16 mouse cellular contexts compared by ENCODE assay signal in the genomic region with DNA sequence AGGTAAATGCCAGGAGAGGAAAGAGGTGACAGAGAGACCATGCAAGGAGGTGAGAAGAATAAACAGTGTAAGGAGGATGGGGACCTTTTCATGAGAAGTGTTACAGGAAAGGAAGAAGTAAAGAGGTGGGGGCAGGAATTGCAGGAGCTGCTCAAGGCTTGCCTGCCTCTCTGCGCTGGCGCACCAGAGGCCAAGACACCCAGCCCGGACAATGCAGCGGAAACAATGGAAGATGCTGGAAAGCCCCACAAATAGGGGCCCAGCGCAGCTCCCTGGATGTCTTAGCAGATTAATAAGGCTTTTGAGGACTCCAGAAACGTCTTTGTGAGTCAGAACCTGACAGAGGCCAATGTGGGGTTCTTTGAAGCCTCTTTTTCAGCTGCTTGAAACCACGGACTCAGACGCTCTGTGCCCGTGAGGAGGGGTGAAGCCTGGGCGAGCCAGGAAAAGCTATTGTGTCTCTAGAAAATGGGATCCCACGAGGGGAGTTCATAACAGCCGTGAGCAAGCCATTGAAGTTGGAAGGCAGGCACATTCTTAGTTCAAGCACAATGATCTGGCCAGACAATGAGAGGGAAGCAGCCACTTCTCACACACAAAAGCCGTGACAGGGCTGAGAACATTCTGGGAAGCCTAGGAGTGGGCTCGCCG.
DNase-seq lines count a peak whose midpoint lies in the region; ATAC-seq lines count a peak whose summit lies in the region.
"Had no signal": no experiment of that assay in that cellular context is flagged by ENCODE, and none has a peak within 500 bp of the region (broad histone marks: within the 10 kb centered on the region; RNA-seq: fewer than 3 reads in every experiment).

No protein-coding gene starts in this region.

- H3K4me2 ChIP-seq in embryonic facial prominence, embryonic 14.5 days (ENCODE audit: low read depth, low read length) = no peak overlapping the region
- H3K4me2 ChIP-seq in hindbrain, embryonic 13.5 days = 0 out of 2 replicates have a peak overlapping the region, but pooled peaks have one; percentile 13
- no peak overlapping the region; the same call in 1 of the 2 replicates for H3K4me2 ChIP-seq in midbrain, embryonic 16.5 days (ENCODE audit: low read length)
- H3K4me2 ChIP-seq: heart, embryonic 15.5 days; intestine, embryonic 15.5 days; liver, embryonic 11.5 days had no signal

- H3K4me3 ChIP-seq in embryonic facial prominence, embryonic 14.5 days (ENCODE audit: low read depth, low read length) = no peak overlapping the region
- no peak overlapping the region for H3K4me3 ChIP-seq in hindbrain, embryonic 13.5 days
- no peak overlapping the region for H3K4me3 ChIP-seq in midbrain, embryonic 16.5 days (ENCODE audit: low read depth, low read length)
- H3K4me3 ChIP-seq: heart, embryonic 15.5 days; intestine, embryonic 15.5 days; left cerebral cortex, adult 2 months had no signal

- H3K9ac ChIP-seq in embryonic facial prominence, embryonic 14.5 days (ENCODE audit: low read depth, low read length) = no peak overlapping the region
- H3K9ac ChIP-seq in hindbrain, embryonic 13.5 days = peak overlapping the region; percentile 60
- no peak overlapping the region for H3K9ac ChIP-seq in midbrain, embryonic 16.5 days (ENCODE audit: low read depth, low read length)
- H3K9ac ChIP-seq: heart, embryonic 15.5 days; intestine, embryonic 15.5 days had no signal

- DNase-seq in R1 (ENCODE audit: low read depth, low spot score) = peak; percentile 55
- peak; percentile 27 for DNase-seq in embryonic facial prominence, embryonic 14.5 days (ENCODE audit: low spot score)
- DNase-seq in cerebellum, postnatal 36 days = no peak
- DNase-seq in spleen, postnatal 14 days (ENCODE audit: low spot score in 2 of 2) = no peak
- DNase-seq in thymus, postnatal 0 days (ENCODE audit: low spot score) = no peak
- DNase-seq: adrenal gland, postnatal 36 days; cerebellum, adult 2 months; kidney, postnatal 36 days had no signal

- no peaks in the 10 kb centered on the region for H3K27me3 ChIP-seq in embryonic facial prominence, embryonic 14.5 days (replicated peaks; ENCODE audit: control insufficient read depth, insufficient read depth, low read length)
- 0 out of 2 replicates have a peak, but pooled peaks cover 6% of the 10 kb centered on the region for H3K27me3 ChIP-seq in hindbrain, embryonic 13.5 days
- H3K27me3 ChIP-seq in midbrain, embryonic 16.5 days (ENCODE audit: control insufficient read depth, insufficient read depth, low read depth, low read length) = no peaks in the 10 kb centered on the region
- H3K27me3 ChIP-seq: intestine, embryonic 15.5 days had no signal

- H3K36me3 ChIP-seq in embryonic facial prominence, embryonic 14.5 days (ENCODE audit: control insufficient read depth, insufficient read depth, low read length) = no peaks in the 10 kb centered on the region
- no peaks in the 10 kb centered on the region for H3K36me3 ChIP-seq in hindbrain, embryonic 13.5 days
- H3K36me3 ChIP-seq in midbrain, embryonic 16.5 days (ENCODE audit: control insufficient read depth, insufficient read depth, low read length) = no peaks in the 10 kb centered on the region
- H3K36me3 ChIP-seq: heart, embryonic 15.5 days; intestine, embryonic 15.5 days had no signal

- peak; percentile 33; the same call in 1 of the 2 replicates for ATAC-seq in embryonic facial prominence, embryonic 14.5 days (ENCODE audit: low read depth)
- ATAC-seq in hindbrain, embryonic 13.5 days (ENCODE audit: low FRiP score) = peak; percentile 46; the same call in 1 of the 2 replicates
- peak; percentile 84; the same call in 1 of the 2 replicates for ATAC-seq in midbrain, embryonic 16.5 days
- ATAC-seq in megakaryocyte-erythroid progenitor cell, adult 5-6 weeks (replicated peaks; ENCODE audit: low FRiP score, low TSS enrichment, poor library complexity, severe bottlenecking) = no peak
- ATAC-seq: intestine, embryonic 15.5 days had no signal

- H3K27ac ChIP-seq in embryonic facial prominence, embryonic 14.5 days (replicated peaks; ENCODE audit: low read depth, low read length) = no peak overlapping the region
- peak overlapping the region; percentile 67 for H3K27ac ChIP-seq in hindbrain, embryonic 13.5 days
- H3K27ac ChIP-seq in midbrain, embryonic 16.5 days (ENCODE audit: low read length) = peak overlapping the region; percentile 51; the same call in 1 of the 2 replicates
- H3K27ac ChIP-seq: heart, embryonic 15.5 days; intestine, embryonic 15.5 days; left cerebral cortex, adult 2 months; macrophage had no signal

- no peaks in the 10 kb centered on the region for H3K9me3 ChIP-seq in embryonic facial prominence, embryonic 14.5 days (ENCODE audit: control insufficient read depth, low read length)
- no peaks in the 10 kb centered on the region for H3K9me3 ChIP-seq in hindbrain, embryonic 13.5 days
- no peaks in the 10 kb centered on the region for H3K9me3 ChIP-seq in midbrain, embryonic 16.5 days (replicated peaks; ENCODE audit: control insufficient read depth, low read length, poor library complexity, severe bottlenecking)
- H3K9me3 ChIP-seq: heart, embryonic 15.5 days; intestine, embryonic 15.5 days had no signal

- WGBS in embryonic facial prominence, embryonic 14.5 days = 59% methylated on average over 15 of the region's 15 CpGs
- WGBS in hindbrain, embryonic 13.5 days = 14% methylated on average over 15 of the region's 15 CpGs
- WGBS in midbrain, embryonic 16.5 days = 12% methylated on average over 15 of the region's 15 CpGs

- H3K4me1 ChIP-seq in embryonic facial prominence, embryonic 14.5 days (ENCODE audit: control insufficient read depth, insufficient read depth, low read length) = no peaks in the 10 kb centered on the region
- peaks cover 25% of the 10 kb centered on the region for H3K4me1 ChIP-seq in hindbrain, embryonic 13.5 days (replicated peaks)
- H3K4me1 ChIP-seq in midbrain, embryonic 16.5 days (ENCODE audit: control insufficient read depth, insufficient read depth, low read length) = peaks cover 20% of the 10 kb centered on the region
- H3K4me1 ChIP-seq: heart, embryonic 15.5 days; intestine, embryonic 15.5 days had no signal

Comparison
In these comparisons a context has a peak if more than half of its experiments do, and no peak if none do; other contexts are left out.
1. DNase-seq: peak in R1 (single experiment) and embryonic facial prominence, embryonic 14.5 days (single experiment); none in cerebellum, postnatal 36 days (0 of 2), spleen, postnatal 14 days (0 of 2) and thymus, postnatal 0 days (single experiment).